Mouse (Mus musculus) midbrain, embryonic 13.5 days (tissue): ENCODE data around the gene Ptpdc1. TPM values are rescaled to one million over a fixed set of nuclear protein-coding genes. Genes with fewer than 3 reads are reported as not detected.

Experiments used
- ATAC-seq: fragments of 200-750 bp; cut with Nextera tagmentation; 2 replicates; pipeline ENCODE4 v1.8.0; 2017; ENCODE audit warnings: mild to moderate bottlenecking, moderate TSS enrichment, moderate library complexity
- H3K27ac ChIP-seq: fragments of 300-500 bp; sonication (generic); 2 replicates; pipeline ENCODE4 v1.5.1; 2015; ENCODE audit warnings: inconsistent platforms, mild to moderate bottlenecking, moderate library complexity
- H3K27me3 ChIP-seq: fragments of 300-500 bp; sonication (generic); 2 replicates; pipeline ENCODE4 v1.6.1; 2015; ENCODE audit warnings: mild to moderate bottlenecking, inconsistent platforms
- H3K36me3 ChIP-seq: fragments of 300-500 bp; sonication (generic); 2 replicates; pipeline ENCODE4 v1.6.1; 2015; ENCODE audit warnings: mild to moderate bottlenecking, inconsistent platforms
- H3K4me1 ChIP-seq: fragments of 300-500 bp; sonication (generic); replicated peaks from 2 replicates; pipeline ENCODE4 v1.6.1; 2015; ENCODE audit warnings: inconsistent platforms
- H3K4me2 ChIP-seq: fragments of 300-500 bp; sonication (generic); replicated peaks from 2 replicates; pipeline ENCODE4 v1.6.1; 2015; ENCODE audit warnings: moderate library complexity, mild to moderate bottlenecking, inconsistent platforms
- H3K4me3 ChIP-seq: fragments of 300-500 bp; sonication (generic); replicated peaks from 2 replicates; pipeline ENCODE4 v1.5.1; 2015; ENCODE audit warnings: mild to moderate bottlenecking, inconsistent platforms
- H3K9ac ChIP-seq: fragments of 300-500 bp; sonication (generic); replicated peaks from 2 replicates; pipeline ENCODE4 v1.6.1; 2015; ENCODE audit warnings: mild to moderate bottlenecking, inconsistent platforms
- H3K9me3 ChIP-seq: fragments of 300-500 bp; sonication (generic); 2 replicates; pipeline ENCODE4 v1.6.1; 2016; ENCODE audit warnings: mild to moderate bottlenecking, inconsistent platforms
- WGBS: fragments of 180-500 bp; shearing (Covaris S2); methylation state at CpG from one replicate; pipeline ENCODE4 v1.1.7; 2015; 5-methylcytosine and 5-hydroxymethylcytosine counted together
- polyA plus RNA-seq: library from polyadenylated mRNA; unstranded; fragments of >200 nt; fragmentation: Nextera tagmentation; extraction: Ambion mirVana; gene quantifications from 2 replicates; pipeline ENCODE4 v1.2.1, GENCODE M21; 2015

The Ptpdc1 gene
- polyA plus RNA-seq, 1 experiment from 2014 or later, result 16.5 TPM

DNA sequence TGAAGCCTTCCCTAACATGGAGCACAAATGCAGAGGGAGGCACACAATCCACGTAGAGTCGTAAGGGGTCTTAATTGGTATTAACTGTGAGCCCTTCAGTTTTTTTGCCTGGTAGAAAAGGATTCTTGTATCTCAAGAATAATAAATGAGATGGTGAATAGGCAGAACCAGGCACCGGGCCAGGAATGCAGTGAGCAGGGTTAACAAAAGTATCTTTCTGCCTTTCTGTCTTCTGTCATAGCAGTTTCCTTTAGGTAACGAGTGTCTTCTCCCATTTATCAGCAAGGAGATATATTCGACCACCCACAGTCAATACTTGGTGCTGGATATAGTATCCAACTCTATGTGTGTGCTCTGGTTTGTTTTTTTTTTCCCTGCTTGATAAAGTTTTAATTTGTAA lies 72.0 kb downstream of the Ptpdc1 start:
- Histone ChIP-seq H3K36me3 (no peaks in the 10 kb centered on the region), H3K27ac (no peak overlapping the region), H3K9ac (no peak overlapping the region), H3K4me3 (no peak overlapping the region), H3K4me1 (0 out of 2 replicates have a peak, but pooled peaks cover 9% of the 10 kb centered on the region), H3K9me3 (no peaks in the 10 kb centered on the region), H3K4me2 (no peak overlapping the region), H3K27me3 (no peaks in the 10 kb centered on the region)
- WGBS, result 58% methylated on average over 5 of the region's 5 CpGs
- ATAC-seq, result no peak

DNA sequence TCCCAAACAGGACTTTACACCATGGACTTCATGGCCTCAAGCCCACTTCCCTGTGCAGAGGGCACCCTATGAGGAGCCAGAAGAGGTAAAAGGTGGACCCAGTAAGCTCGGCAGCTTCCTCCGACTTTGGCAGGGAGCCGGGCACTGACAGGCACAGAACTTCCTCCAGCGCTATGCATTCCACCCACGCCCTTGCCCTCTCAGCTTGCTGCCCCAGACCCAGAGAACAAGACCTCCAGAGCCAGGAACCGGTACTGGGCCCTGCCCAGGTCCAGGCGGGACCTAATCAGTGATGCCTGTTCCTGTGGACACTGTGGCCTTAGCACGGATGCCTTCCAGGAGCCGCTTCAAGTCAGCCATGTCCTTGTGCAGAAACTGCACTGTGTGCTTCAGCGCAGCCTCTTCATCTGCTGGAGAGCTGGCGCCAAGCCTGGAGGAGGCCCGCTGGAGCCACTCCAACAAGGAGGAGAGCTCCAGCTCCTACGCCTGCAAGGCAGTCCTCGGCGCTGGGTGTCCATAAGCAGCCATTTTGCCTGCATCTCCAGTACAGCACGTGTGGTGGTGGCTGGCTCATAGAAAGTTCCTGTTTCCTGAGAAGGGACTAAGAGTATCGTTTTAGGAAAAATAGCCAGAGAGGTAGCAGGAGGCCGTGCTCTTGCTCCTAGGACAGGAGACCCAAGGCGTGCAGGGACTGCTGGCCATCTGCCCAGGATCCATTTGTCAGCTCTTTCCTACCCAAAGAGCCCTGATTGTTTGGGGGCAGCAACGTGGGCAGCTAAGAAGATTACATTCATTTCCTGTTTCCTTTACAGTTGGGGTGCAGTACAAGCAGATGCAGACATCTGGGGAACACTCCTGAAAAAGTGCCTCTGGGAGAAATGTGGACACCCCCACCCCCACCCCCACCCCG lies 73.0 kb downstream of the Ptpdc1 start:
- Histone ChIP-seq H3K9ac (no peak overlapping the region), H3K4me1 (0 out of 2 replicates have a peak, but pooled peaks cover 9% of the 10 kb centered on the region), H3K27ac (peak overlapping the region; percentile 68), H3K9me3 (no peaks in the 10 kb centered on the region), H3K4me2 (no peak overlapping the region), H3K36me3 (no peaks in the 10 kb centered on the region), H3K4me3 (no peak overlapping the region), H3K27me3 (no peaks in the 10 kb centered on the region)
- peak; percentile 80 for ATAC-seq
- 74% methylated on average over 21 of the region's 21 CpGs for WGBS

DNA sequence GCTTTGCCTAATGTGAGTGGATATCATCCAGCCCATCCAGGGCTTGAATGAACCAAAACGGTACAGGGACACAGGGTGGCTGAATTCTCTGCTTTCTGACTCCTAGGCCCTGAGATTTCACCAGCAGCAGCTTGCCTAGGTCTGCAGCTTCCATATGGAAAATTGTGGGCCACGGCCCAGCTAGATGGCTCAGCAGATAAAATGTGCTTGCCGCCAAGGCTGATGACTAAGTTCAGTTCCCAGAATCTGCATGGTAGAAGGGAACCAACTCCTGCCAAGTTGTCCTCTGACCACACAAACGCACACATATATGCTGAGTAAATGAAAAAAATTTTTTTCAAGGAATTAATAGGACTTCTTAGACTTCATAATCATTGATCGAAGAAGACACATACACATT lies 77.2 kb downstream of the Ptpdc1 start:
- no peak overlapping the region for H3K4me2 ChIP-seq
- H3K9me3 ChIP-seq, result no peaks in the 10 kb centered on the region
- no peak overlapping the region for H3K9ac ChIP-seq
- no peaks in the 10 kb centered on the region for H3K27me3 ChIP-seq
- H3K36me3 ChIP-seq, result no peaks in the 10 kb centered on the region
- 95% methylated on average over 5 of the region's 5 CpGs for whole genome bisulfite sequencing
- H3K4me3 ChIP-seq, result no peak overlapping the region
- no peak overlapping the region for H3K27ac ChIP-seq
- peaks cover 24% of the 10 kb centered on the region for H3K4me1 ChIP-seq
- no peak for ATAC-seq

DNA sequence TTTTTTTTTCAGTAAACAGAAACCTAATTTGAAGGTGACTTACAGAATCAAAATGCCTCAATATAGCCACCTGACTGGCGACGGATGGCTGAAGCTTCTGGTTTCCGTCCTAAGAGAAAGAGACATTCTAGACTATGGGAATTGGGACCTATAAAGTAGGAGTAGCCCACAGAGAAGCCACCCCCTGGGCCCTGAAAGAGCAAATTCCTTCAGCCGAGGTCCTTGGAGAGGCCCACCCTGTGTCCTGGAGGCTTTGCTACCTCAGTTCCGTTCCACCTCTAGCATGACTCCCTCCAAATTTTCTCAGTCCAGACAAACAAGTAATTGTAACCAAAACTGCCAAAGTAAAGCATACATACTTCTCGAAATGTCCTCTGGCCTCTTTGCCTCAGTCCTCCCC lies 77.8 kb downstream of the Ptpdc1 start:
- Histone ChIP-seq H3K9ac (no peak overlapping the region), H3K27me3 (no peaks in the 10 kb centered on the region), H3K4me1 (peaks cover 20% of the 10 kb centered on the region), H3K27ac (no peak overlapping the region), H3K4me3 (no peak overlapping the region), H3K4me2 (no peak overlapping the region), H3K36me3 (no peaks in the 10 kb centered on the region), H3K9me3 (no peaks in the 10 kb centered on the region)
- ATAC-seq, result no peak
- WGBS, result 95% methylated on average over 6 of the region's 6 CpGs

DNA sequence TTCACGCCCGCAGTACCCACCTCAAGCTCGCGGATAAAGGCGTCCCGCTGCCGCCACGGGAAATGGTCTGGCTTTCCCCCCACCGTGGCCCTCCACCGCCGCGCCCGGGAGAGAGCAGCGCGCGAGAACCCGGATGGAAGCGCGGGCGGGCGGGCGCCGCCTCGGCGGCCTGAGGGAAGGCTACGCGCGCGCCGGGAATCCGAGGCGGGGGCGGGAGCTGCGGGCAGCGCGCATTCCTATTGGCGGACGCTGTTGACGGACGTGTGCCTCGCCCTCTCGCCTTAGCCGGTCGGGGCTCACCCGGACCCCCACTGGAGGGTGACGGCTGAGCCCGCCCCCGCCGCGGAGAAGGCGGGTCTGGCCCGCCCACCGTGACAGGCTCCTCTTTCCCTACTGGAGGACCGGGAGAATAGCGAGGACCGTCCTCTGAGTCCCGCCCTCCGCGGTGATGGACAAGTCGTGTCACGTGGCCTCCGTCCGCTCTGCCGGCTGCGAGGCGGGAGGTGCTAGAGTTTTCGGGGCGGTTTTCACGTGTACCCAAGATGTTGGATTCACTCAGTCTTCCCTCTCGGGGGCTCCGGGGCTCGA lies 79.0 kb downstream of the Ptpdc1 start:
- no peaks in the 10 kb centered on the region for H3K9me3 ChIP-seq
- H3K9ac ChIP-seq, result peak overlapping the region; percentile 95
- H3K4me2 ChIP-seq, result peak overlapping the region; percentile 57
- no peaks in the 10 kb centered on the region for H3K36me3 ChIP-seq
- ATAC-seq, result peak; percentile 99
- WGBS, result under 1% methylated on average over 54 of the region's 72 CpGs
- peak overlapping the region; percentile 100 for H3K27ac ChIP-seq
- H3K27me3 ChIP-seq, result no peaks in the 10 kb centered on the region
- peaks cover 25% of the 10 kb centered on the region for H3K4me1 ChIP-seq
- peak overlapping the region; percentile 79 for H3K4me3 ChIP-seq

DNA sequence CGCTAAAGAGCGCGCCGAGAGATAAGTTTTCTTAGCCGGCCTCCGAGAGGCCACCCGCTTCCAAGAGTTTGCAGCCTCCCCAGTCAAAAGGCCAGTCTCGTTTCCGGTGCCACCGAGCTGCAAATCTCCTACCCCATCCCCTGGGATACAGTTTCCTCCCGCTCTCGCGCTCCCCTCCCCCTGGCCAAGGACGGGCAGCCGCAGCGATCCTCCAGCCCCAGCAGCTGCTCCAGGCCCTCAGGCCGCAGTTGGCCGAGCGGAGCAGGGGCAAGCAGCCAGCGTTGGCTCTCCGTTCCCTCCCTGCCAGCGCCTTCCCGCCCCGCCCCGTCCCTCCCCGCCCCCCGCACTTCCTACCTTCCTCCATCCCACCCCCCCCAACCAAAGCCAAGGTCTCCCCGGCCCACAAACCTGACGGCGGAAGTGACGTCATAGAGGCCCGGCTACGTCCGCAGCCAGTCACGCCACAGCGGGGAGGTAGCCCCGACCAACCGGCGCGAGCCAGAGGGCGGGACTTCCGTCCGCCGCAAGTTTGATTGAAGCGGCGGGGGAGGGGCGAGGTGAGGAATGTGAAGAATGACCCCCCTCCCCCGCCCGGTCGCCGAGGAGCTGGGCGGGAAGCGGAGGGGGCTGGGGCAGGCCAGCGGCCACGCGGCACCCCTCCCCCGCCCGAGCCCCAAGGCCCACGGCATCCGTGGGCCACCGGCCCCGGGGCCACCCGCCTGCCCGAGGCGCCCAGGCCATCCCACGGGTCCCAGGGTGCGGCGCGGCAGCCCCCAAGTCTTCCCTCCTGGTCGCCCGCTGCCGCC lies 79.8 kb downstream of the Ptpdc1 start:
- Histone ChIP-seq H3K4me3 (peak overlapping the region; percentile 79), H3K4me2 (peak overlapping the region; percentile 79), H3K27ac (peak overlapping the region; percentile 100), H3K27me3 (no peaks in the 10 kb centered on the region), H3K4me1 (peaks cover 30% of the 10 kb centered on the region), H3K9ac (peak overlapping the region; percentile 95), H3K36me3 (no peaks in the 10 kb centered on the region), H3K9me3 (no peaks in the 10 kb centered on the region)
- ATAC-seq, result peak; percentile 82
- WGBS, result under 1% methylated on average over 64 of the region's 72 CpGs

DNA sequence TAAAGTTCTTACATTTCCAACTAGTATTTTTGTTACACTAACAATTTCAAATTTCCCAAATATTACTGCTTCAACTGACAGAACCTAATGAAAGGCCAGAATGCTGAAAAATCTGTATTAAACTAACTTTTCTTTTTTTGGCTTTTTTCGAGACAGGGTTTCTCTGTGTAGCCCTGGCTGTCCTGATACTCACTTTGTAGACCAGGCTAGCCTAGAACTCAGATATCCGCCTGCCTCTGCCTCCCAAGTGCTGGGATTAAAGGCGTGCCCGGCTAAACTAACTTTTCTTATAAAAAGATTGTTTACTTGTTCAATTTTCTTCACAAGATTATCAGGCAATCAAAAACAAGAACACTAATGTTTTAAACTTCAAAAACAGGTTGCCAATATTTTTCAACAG lies 80.6 kb downstream of the Ptpdc1 start:
- no peaks in the 10 kb centered on the region for H3K36me3 ChIP-seq
- H3K4me3 ChIP-seq, result peak overlapping the region; percentile 79
- H3K27ac ChIP-seq, result no peak overlapping the region
- H3K4me1 ChIP-seq, result peaks cover 37% of the 10 kb centered on the region
- H3K4me2 ChIP-seq, result peak overlapping the region; percentile 79
- no peaks in the 10 kb centered on the region for H3K9me3 ChIP-seq
- no peaks in the 10 kb centered on the region for H3K27me3 ChIP-seq
- 48% methylated on average over 4 of the region's 4 CpGs for WGBS
- H3K9ac ChIP-seq, result peak overlapping the region; percentile 95; the same call in 1 of the 2 replicates
- ATAC-seq, result no peak

DNA sequence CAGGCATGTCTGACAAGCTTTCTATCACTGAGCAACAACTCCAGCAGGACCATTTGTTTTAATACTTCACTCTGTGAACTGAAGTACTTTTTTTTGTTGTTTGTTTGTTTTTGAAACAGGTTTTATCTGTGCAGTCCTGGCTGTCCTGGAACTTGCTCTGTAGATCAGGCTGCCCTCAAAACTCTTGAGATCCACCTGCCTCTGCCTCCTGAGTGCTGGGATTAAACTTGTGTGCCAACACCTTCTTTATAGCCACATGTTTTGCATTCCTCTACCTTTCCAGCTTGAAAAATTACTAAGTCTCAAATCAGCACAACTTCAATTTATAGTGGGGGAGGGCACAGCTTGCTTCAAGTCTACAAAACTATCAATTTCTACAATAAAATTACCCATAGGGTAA lies 81.1 kb downstream of the Ptpdc1 start:
- no peak for ATAC-seq
- peak overlapping the region; percentile 8; the same call in 1 of the 2 replicates for H3K4me3 ChIP-seq
- no peak overlapping the region for H3K27ac ChIP-seq
- H3K9me3 ChIP-seq, result no peaks in the 10 kb centered on the region
- H3K27me3 ChIP-seq, result no peaks in the 10 kb centered on the region
- H3K9ac ChIP-seq, result no peak overlapping the region
- peak overlapping the region; percentile 79 for H3K4me2 ChIP-seq
- H3K36me3 ChIP-seq, result no peaks in the 10 kb centered on the region
- H3K4me1 ChIP-seq, result peaks cover 39% of the 10 kb centered on the region

DNA sequence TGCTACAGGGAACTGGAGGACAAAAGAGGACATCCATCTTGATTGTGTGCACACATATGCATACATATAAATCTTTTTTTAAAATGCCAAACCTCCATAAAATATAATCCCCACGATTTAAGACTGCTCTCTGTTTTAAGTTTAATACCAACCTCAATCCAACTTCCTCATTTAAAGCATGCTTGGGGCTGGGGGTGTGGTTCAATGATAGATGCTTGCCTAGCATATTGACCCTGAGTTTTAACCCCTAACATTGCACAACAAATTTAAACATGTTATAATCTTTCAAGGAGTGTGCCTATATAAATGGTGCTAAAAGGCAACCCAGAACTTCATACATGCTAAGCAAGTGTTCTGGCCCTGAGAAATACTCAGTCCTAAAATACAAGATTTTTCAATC lies 85.0 kb downstream of the Ptpdc1 start:
- peaks cover 39% of the 10 kb centered on the region for H3K4me1 ChIP-seq
- H3K27me3 ChIP-seq, result no peaks in the 10 kb centered on the region
- no peaks in the 10 kb centered on the region for H3K9me3 ChIP-seq
- WGBS, result 78% methylated on average over 1 of the region's 1 CpGs
- no peak for ATAC-seq
- no peak overlapping the region for H3K27ac ChIP-seq
- H3K9ac ChIP-seq, result no peak overlapping the region
- no peak overlapping the region for H3K4me2 ChIP-seq
- peaks cover 7% of the 10 kb centered on the region; the same call in 1 of the 2 replicates for H3K36me3 ChIP-seq
- no peak overlapping the region for H3K4me3 ChIP-seq

DNA sequence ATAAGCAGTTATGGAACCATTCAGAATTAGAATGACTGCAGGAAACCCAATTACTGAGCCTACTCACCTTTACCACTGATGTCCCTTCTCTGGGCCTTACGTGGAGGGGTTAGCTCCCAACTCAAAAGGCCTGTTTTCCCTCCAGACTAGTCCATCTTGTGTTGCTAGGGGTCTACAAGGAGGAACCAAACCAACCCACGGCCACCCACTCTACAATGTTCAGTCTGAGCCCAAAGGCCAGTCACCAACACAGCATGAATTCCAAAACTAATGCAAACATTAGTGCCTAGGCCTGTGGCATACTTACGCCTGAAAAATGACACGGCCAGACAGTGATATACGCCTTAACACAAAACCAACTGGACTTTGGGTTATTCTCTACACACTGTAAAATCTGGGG lies 92.0 kb downstream of the Ptpdc1 start:
- no peak for ATAC-seq
- H3K4me1 ChIP-seq, result no peaks in the 10 kb centered on the region
- no peak overlapping the region for H3K27ac ChIP-seq
- H3K27me3 ChIP-seq, result no peaks in the 10 kb centered on the region
- H3K4me3 ChIP-seq, result no peak overlapping the region
- H3K9me3 ChIP-seq, result no peaks in the 10 kb centered on the region
- H3K36me3 ChIP-seq, result peaks cover 7% of the 10 kb centered on the region; the same call in 1 of the 2 replicates
- H3K4me2 ChIP-seq, result no peak overlapping the region
- WGBS, result 83% methylated on average over 5 of the region's 5 CpGs
- H3K9ac ChIP-seq, result no peak overlapping the region

DNA sequence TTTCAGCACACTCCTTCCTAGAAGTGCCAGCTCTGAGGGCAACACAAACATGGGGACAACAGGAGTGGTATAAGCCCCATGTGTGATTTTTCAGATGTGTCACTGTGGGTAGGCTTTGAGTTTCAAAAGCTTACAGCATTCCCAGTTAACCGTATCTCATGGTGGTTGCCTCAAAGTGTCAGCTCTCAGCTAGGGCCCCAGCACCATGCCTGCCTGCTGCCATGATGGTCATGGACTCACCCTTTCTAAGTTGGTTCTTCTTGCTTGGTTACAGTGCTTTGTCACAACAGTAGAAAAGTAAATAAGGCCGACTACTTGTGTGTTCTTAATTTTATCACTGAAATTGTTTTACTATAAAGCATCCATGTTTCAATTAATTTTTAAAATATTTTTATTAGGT lies 94.0 kb downstream of the Ptpdc1 start:
- no peak for ATAC-seq
- H3K4me1 ChIP-seq, result no peaks in the 10 kb centered on the region
- no peaks in the 10 kb centered on the region for H3K9me3 ChIP-seq
- H3K4me2 ChIP-seq, result no peak overlapping the region
- no peak overlapping the region for H3K9ac ChIP-seq
- no peaks in the 10 kb centered on the region for H3K36me3 ChIP-seq
- H3K4me3 ChIP-seq, result no peak overlapping the region
- no peak overlapping the region for H3K27ac ChIP-seq
- no peaks in the 10 kb centered on the region for H3K27me3 ChIP-seq
- 82% methylated on average over 2 of the region's 2 CpGs for WGBS

DNA sequence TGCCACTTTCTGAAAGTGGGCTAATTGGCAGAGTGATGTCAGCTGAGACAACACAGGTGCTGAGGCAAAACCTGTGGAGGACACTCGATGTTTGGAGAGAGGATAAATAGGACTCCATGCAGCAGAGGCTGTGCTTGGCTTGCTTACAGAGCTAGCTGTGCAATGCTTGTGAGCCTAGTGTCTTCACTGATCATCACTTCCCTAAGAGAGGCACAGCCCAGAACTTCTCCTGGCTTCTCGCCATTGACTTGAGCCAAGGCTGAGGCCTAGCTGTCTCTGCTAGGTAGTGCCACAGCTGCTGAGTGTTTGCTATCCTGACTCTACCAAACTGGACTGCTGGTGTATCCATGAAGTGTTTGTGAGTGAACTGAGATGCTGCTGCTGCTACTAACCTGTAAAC lies 94.8 kb downstream of the Ptpdc1 start:
- no peak overlapping the region for H3K9ac ChIP-seq
- H3K4me3 ChIP-seq, result no peak overlapping the region
- H3K27me3 ChIP-seq, result no peaks in the 10 kb centered on the region
- H3K27ac ChIP-seq, result no peak overlapping the region
- WGBS, result 73% methylated on average over 2 of the region's 2 CpGs
- no peak overlapping the region for H3K4me2 ChIP-seq
- ATAC-seq, result no peak
- no peaks in the 10 kb centered on the region for H3K36me3 ChIP-seq
- H3K4me1 ChIP-seq, result no peaks in the 10 kb centered on the region
- no peaks in the 10 kb centered on the region for H3K9me3 ChIP-seq
